Mouse (Mus musculus) ES-Bruce4 (cell line): ENCODE data around the gene Uhmk1.

Experiments used
- CTCF ChIP-seq: IDR thresholded peaks from one replicate; pipeline ENCODE4 v1.8.1; 2011; ENCODE audit warnings: low read depth, low read length
- EP300 ChIP-seq: IDR thresholded peaks from 2 replicates; pipeline ENCODE4 v1.6.1; 2011; ENCODE audit warnings: low read depth, low read length; ENCODE audit not compliant: insufficient read depth
- POLR2A ChIP-seq: IDR thresholded peaks from one replicate; pipeline ENCODE4 v1.8.1; 2011; ENCODE audit warnings: low read length; ENCODE audit not compliant: insufficient read depth

DNA sequence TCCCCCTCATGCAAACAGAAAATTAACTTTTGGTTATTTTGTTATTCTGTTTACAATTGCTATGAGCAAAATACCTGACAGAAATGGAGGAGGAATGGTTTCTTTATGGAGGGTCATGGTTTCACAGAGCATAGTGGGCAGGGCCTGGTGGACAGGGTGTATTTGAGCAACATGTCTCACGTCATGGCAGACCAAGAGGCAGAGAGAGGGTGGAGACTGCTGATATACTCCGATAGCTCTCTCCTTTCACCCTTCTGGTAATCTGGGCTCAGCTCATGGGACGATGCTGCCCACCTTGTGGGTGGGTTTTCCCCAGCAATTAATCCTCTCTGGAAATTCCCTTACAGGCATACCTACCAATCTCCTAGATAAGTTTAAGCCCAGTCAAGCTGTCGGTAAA lies 25.0 kb downstream of the Uhmk1 start:
- TF ChIP-seq CTCF (no peak), POLR2A (no peak), EP300 (no peak)
